Mouse (Mus musculus) skeletal muscle tissue, adult 2 months (tissue): ENCODE measurements around the gene Ccdc71.
A peak's percentile ranks its signal among the peaks of the same experiment; 100 is the strongest.

Experiments used
- DNase-seq: peaks from one replicate; pipeline ENCODE4 v3.0.0-alpha.2; 2012; ENCODE audit warnings: low read depth, low spot score

The Ccdc71 gene

GRCm38 (mm10) chr9:108459939-108460318, 398 bp upstream of the Ccdc71 start:
- no peak for DNase-seq

GRCm38 (mm10) chr9:108461181-108461631, 879 bp downstream of the Ccdc71 start, which contains the start of gene Klhdc8b:
TSS of gene Klhdc8b (minus strand) at chr9:108461581.
- DNase-seq: no peak

- DNase-seq: no peak
Measured at GRCm38 (mm10) chr9:108461675-108462074, 1.3 kb downstream of the Ccdc71 start.

- DNase-seq: no peak
Measured at GRCm38 (mm10) chr9:108462192-108462591, 1.9 kb downstream of the Ccdc71 start.

GRCm38 (mm10) chr9:108463713-108464112, 3.4 kb downstream of the Ccdc71 start:
- DNase-seq: no peak

GRCm38 (mm10) chr9:108466219-108466618, 5.9 kb downstream of the Ccdc71 start:
- no peak for DNase-seq

GRCm38 (mm10) chr9:108469430-108469829, 9.1 kb downstream of the Ccdc71 start:
- DNase-seq: no peak

- DNase-seq: no peak
Measured at GRCm38 (mm10) chr9:108469845-108470244, 9.5 kb downstream of the Ccdc71 start.

GRCm38 (mm10) chr9:108474528-108474927, 14.2 kb downstream of the Ccdc71 start:
- DNase-seq: no peak

- DNase-seq: peak; percentile 78
Measured at GRCm38 (mm10) chr9:108478638-108479156, 18.4 kb downstream of the Ccdc71 start.

GRCm38 (mm10) chr9:108479241-108479640, 18.9 kb downstream of the Ccdc71 start:
- no peak for DNase-seq

GRCm38 (mm10) chr9:108479721-108480351, 19.5 kb downstream of the Ccdc71 start, which contains the start of gene Lamb2:
TSS of gene Lamb2 (plus strand) at chr9:108479736.
- peak; percentile 72 for DNase-seq

GRCm38 (mm10) chr9:108480813-108481519, 20.6 kb downstream of the Ccdc71 start:
- DNase-seq: no peak

- DNase-seq: no peak
Measured at GRCm38 (mm10) chr9:108481520-108482210, 21.3 kb downstream of the Ccdc71 start.

- DNase-seq: no peak
Measured at GRCm38 (mm10) chr9:108483051-108483790, 22.9 kb downstream of the Ccdc71 start.

GRCm38 (mm10) chr9:108484021-108484420, 23.7 kb downstream of the Ccdc71 start:
- DNase-seq: no peak

- DNase-seq: no peak
Measured at GRCm38 (mm10) chr9:108485301-108485875, 25.1 kb downstream of the Ccdc71 start.

GRCm38 (mm10) chr9:108486973-108487530, 26.7 kb downstream of the Ccdc71 start:
- no peak for DNase-seq

- DNase-seq: no peak
Measured at GRCm38 (mm10) chr9:108488403-108488802, 28.1 kb downstream of the Ccdc71 start.

- DNase-seq: no peak
Measured at GRCm38 (mm10) chr9:108489215-108489614, 28.9 kb downstream of the Ccdc71 start.
